Mouse (Mus musculus) brain, embryonic 14.5 days (tissue): ENCODE measurements around the gene Myof.

ENCODE experiments used
- CTCF ChIP-seq: fragments of 200-500 bp; IDR thresholded peaks from 2 replicates; pipeline ENCODE4 v1.5.1; 2012; ENCODE audit warnings: inconsistent platforms, mild to moderate bottlenecking, moderate library complexity, borderline replicate concordance; ENCODE audit not compliant: insufficient read depth, insufficient read length; ENCODE audit errors: extremely low read depth
- POLR2A ChIP-seq: fragments of 200-500 bp; IDR thresholded peaks from 2 replicates; pipeline ENCODE4 v1.6.1; 2012; ENCODE audit warnings: mild to moderate bottlenecking, inconsistent platforms, borderline replicate concordance; ENCODE audit not compliant: poor library complexity, insufficient read depth, insufficient read length, severe bottlenecking; ENCODE audit errors: extremely low read depth

DNA sequence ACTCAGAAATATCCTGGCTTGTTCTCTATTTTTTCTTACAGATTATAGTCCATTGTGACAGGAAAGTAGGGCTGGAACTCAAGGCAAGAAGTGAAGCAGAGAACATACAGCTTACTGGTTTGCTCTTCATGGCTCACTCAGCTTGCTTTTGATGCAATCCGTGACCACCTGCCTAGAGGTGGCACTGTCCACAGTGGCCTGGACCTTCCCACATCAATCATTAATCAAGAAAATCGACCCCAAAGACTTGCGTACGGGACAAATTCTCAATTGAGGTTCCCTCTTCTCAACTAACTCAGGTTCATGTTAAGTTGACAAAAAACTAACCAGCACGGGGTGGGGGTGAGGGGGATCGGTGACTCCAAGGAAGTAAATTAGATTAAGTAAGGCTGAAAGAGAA lies 176.4 kb downstream of the Myof start:
- TF ChIP-seq CTCF (no peak), POLR2A (no peak)
